27 mouse cellular contexts compared by ENCODE assay signal in genomic region chr7:63977631-63978030, GRCm38 (mm10). TPM values are rescaled to one million over a fixed set of nuclear protein-coding genes. Genes with fewer than 3 reads are reported as not detected.
DNase-seq lines count a peak whose midpoint lies in the region; ATAC-seq and TF ChIP-seq lines count a peak whose summit lies in the region.
"Had no signal": no experiment of that assay in that cellular context is flagged by ENCODE, and none has a peak within 500 bp of the region (broad histone marks: within the 10 kb centered on the region; RNA-seq: fewer than 3 reads in every experiment).

No protein-coding gene starts in this region.

- 90% methylated on average over 4 of the region's 4 CpGs for WGBS in liver, postnatal 0 days (ENCODE audit: insufficient replicate concordance)
- 85% methylated on average over 4 of the region's 4 CpGs for WGBS in liver, embryonic 12.5 days (ENCODE audit: insufficient replicate concordance)
- WGBS in forebrain, embryonic 16.5 days = 92% methylated on average over 4 of the region's 4 CpGs

- TF ChIP-seq EP300 in liver, postnatal 0 days (IDR thresholded peaks at IDR 0.05; ENCODE audit: low read depth) = no peak

- H3K4me1 ChIP-seq in liver, postnatal 0 days (ENCODE audit: insufficient read depth) = peaks cover 18% of the 10 kb centered on the region
- peaks cover 33% of the 10 kb centered on the region for H3K4me1 ChIP-seq in liver, embryonic 12.5 days
- H3K4me1 ChIP-seq in E14TG2a.4 (replicated peaks; ENCODE audit: low read depth, low read length) = peaks cover 8% of the 10 kb centered on the region
- no peaks in the 10 kb centered on the region for H3K4me1 ChIP-seq in forebrain, embryonic 16.5 days (replicated peaks; ENCODE audit: control insufficient read depth, insufficient read depth, low read length)
- H3K4me1 ChIP-seq: embryonic facial prominence, embryonic 13.5 days; embryonic facial prominence, embryonic 15.5 days; forebrain, embryonic 10.5 days; forebrain, embryonic 12.5 days had no signal

- ATAC-seq in liver, postnatal 0 days = no peak
- ATAC-seq in liver, embryonic 12.5 days = no peak
- no peak for ATAC-seq in forebrain, embryonic 16.5 days
- ATAC-seq: CD4-positive, CD25-positive, alpha-beta regulatory T cell, adult 4 months; forebrain, embryonic 14.5 days; forebrain, postnatal 0 days; Patski had no signal

- H3K4me2 ChIP-seq in liver, postnatal 0 days (ENCODE audit: low read depth, low read length) = no peak overlapping the region
- no peak overlapping the region for H3K4me2 ChIP-seq in liver, embryonic 12.5 days
- H3K4me2 ChIP-seq in forebrain, embryonic 16.5 days (ENCODE audit: low read length) = no peak overlapping the region
- H3K4me2 ChIP-seq: embryonic facial prominence, embryonic 13.5 days; embryonic facial prominence, embryonic 15.5 days; forebrain, embryonic 12.5 days had no signal

- H3K9ac ChIP-seq in liver, postnatal 0 days (replicated peaks) = no peak overlapping the region
- no peak overlapping the region for H3K9ac ChIP-seq in liver, embryonic 12.5 days
- H3K9ac ChIP-seq in forebrain, embryonic 16.5 days (replicated peaks; ENCODE audit: low read depth, low read length) = no peak overlapping the region
- H3K9ac ChIP-seq: embryonic facial prominence, embryonic 13.5 days; embryonic facial prominence, embryonic 15.5 days; forebrain, embryonic 12.5 days; forebrain, postnatal 0 days had no signal

- H3K9me3 ChIP-seq in liver, postnatal 0 days (ENCODE audit: low read length) = peaks cover 2% of the 10 kb centered on the region; the same call in 1 of the 2 replicates
- H3K9me3 ChIP-seq in liver, embryonic 12.5 days (replicated peaks) = no peaks in the 10 kb centered on the region
- peaks cover 5% of the 10 kb centered on the region for H3K9me3 ChIP-seq in E14TG2a.4 (ENCODE audit: low read length)
- H3K9me3 ChIP-seq in forebrain, embryonic 16.5 days (ENCODE audit: control insufficient read depth, low read length) = 0 out of 2 replicates have a peak, but pooled peaks cover 3% of the 10 kb centered on the region
- H3K9me3 ChIP-seq: embryonic facial prominence, embryonic 13.5 days; embryonic facial prominence, embryonic 15.5 days; forebrain, embryonic 10.5 days; forebrain, embryonic 12.5 days had no signal

- no peaks in the 10 kb centered on the region for H3K36me3 ChIP-seq in liver, postnatal 0 days (replicated peaks; ENCODE audit: insufficient read depth, low read length)
- no peaks in the 10 kb centered on the region for H3K36me3 ChIP-seq in liver, embryonic 12.5 days
- no peaks in the 10 kb centered on the region for H3K36me3 ChIP-seq in E14TG2a.4 (ENCODE audit: insufficient read depth, low read length)
- no peaks in the 10 kb centered on the region for H3K36me3 ChIP-seq in forebrain, embryonic 16.5 days (ENCODE audit: control insufficient read depth, insufficient read depth)
- H3K36me3 ChIP-seq: embryonic facial prominence, embryonic 13.5 days; embryonic facial prominence, embryonic 15.5 days; forebrain, embryonic 10.5 days; forebrain, embryonic 12.5 days; G1E had no signal

- DNase-seq in embryo, embryonic 10 days (ENCODE audit: low spot score) = peak; percentile 1
- no peak for DNase-seq in embryo, embryonic 11 days
- peak; percentile 10 for DNase-seq in liver, postnatal 0 days
- peak; percentile 50 for DNase-seq in R1 (ENCODE audit: low read depth, low spot score)
- DNase-seq: adrenal gland, adult 2 months; adrenal gland, postnatal 10 days; adrenal gland, postnatal 25 days; B cell, adult 2 months; cerebellum, adult 11 months; cerebellum, adult 18-20 months; cerebellum, adult 8-10 months; cerebellum, adult 9-11 months; cerebellum, postnatal 14 days; cerebellum, postnatal 36 days; forebrain, postnatal 0 days had no signal

- H3K27ac ChIP-seq in liver, postnatal 0 days (ENCODE audit: low read depth) = no peak overlapping the region
- H3K27ac ChIP-seq in liver, embryonic 12.5 days = no peak overlapping the region
- no peak overlapping the region for H3K27ac ChIP-seq in forebrain, embryonic 16.5 days (ENCODE audit: low read length)
- H3K27ac ChIP-seq: embryonic facial prominence, embryonic 13.5 days; embryonic facial prominence, embryonic 15.5 days; forebrain, embryonic 10.5 days; forebrain, embryonic 12.5 days had no signal

- 0 out of 2 replicates have a peak, but pooled peaks have one; percentile 7 for TF ChIP-seq CTCF in liver, postnatal 0 days (IDR thresholded peaks at IDR 0.05; ENCODE audit: low read depth)
- peak; percentile 3 for TF ChIP-seq CTCF in E14TG2a.4 (conservative IDR thresholded peaks at IDR 0.05; ENCODE audit: low read length)

- H3K27me3 ChIP-seq in liver, postnatal 0 days (ENCODE audit: insufficient read depth, low read length) = no peaks in the 10 kb centered on the region
- H3K27me3 ChIP-seq in liver, embryonic 12.5 days (replicated peaks) = no peaks in the 10 kb centered on the region
- no peaks in the 10 kb centered on the region for H3K27me3 ChIP-seq in E14TG2a.4 (ENCODE audit: insufficient read depth, low read length)
- H3K27me3 ChIP-seq in forebrain, embryonic 16.5 days (replicated peaks; ENCODE audit: control insufficient read depth, insufficient read depth, low read length) = no peaks in the 10 kb centered on the region
- H3K27me3 ChIP-seq: embryonic facial prominence, embryonic 13.5 days; embryonic facial prominence, embryonic 15.5 days; forebrain, embryonic 12.5 days; Patski had no signal

- no peak overlapping the region for H3K4me3 ChIP-seq in liver, postnatal 0 days (ENCODE audit: low read depth, low read length)
- no peak overlapping the region for H3K4me3 ChIP-seq in liver, embryonic 12.5 days
- H3K4me3 ChIP-seq in E14TG2a.4 (replicated peaks; ENCODE audit: low read length) = no peak overlapping the region
- H3K4me3 ChIP-seq in forebrain, embryonic 16.5 days (replicated peaks; ENCODE audit: low read length) = no peak overlapping the region
- H3K4me3 ChIP-seq: embryonic facial prominence, embryonic 13.5 days; embryonic facial prominence, embryonic 15.5 days; erythroblast, embryonic 14.5 days; forebrain, embryonic 10.5 days; forebrain, embryonic 12.5 days had no signal

RNA-seq across cellular contexts. Expression of gene Klf13, which starts 38.9 kb away (rescaled TPM):
- polyA plus RNA-seq in liver, postnatal 0 days (2015; fragmentation: Nextera tagmentation; extraction: Ambion mirVana) = 25.5 and 25.7 TPM in 2 replicates
- 17.7 and 20.8 TPM in 2 replicates for polyA plus RNA-seq in liver, embryonic 12.5 days (2016; fragmentation: Nextera tagmentation; extraction: Ambion mirVana)
- polyA plus RNA-seq in forebrain, embryonic 16.5 days (2015; fragmentation: Nextera tagmentation; extraction: Ambion mirVana) = 31.1 and 33.7 TPM in 2 replicates
